Mouse (Mus musculus): Measurements from ENCODE around the gene Zbtb9.
"Not testable (repeated sequence)": the region's sequence is repeated elsewhere in the genome, so short reads cannot be mapped to it uniquely, and the experiment has no call there.

Gene Zbtb9

DNA sequence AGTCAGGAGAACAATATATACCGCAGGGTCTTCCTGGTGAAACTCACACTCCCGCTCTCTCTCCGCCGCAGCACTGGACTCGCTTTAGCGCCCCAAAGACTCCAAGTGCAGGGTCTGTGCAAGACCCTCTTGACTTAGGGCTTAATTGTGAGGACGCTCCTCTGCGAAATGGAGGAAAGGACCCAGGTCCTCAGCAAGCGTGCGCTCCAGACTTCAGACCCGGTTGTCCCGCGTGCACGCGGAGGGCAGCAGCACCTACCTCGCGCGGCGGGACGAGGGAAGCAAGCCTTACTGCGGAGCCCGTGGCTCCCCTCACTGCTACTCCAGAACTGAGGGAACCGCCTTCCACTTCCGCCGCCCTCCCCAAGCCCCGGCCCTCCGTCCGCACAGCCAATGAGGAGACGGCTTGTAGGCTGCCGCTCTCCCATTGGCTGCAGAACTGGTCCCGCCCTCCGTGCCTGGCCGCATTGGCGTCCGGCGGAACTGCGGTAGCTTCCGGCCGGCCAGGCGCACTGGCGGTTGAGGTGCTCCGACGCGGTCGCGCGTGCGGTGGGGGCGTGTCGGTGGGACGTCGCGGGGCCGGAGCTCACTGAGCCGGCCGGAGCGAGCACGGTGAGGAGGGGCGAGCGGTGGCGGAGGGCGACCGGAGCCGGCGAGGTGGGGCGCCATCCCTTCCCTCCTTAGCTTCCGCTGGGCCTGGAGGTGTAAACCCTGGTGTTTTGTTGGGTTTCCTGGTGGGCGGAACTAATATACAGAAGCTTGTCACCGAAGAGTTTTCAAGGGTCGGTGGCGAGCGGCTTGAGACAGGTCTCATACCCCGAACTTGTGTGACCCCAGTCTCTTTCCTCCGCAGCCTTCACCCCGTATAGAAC is at the start of gene Zbtb9:
Zbtb9 (plus strand) TSS at position 465 of the 872 bp plus-strand sequence.
- DNase-seq (ENCODE audit: low read depth, low spot score): peak; percentile 93

DNA sequence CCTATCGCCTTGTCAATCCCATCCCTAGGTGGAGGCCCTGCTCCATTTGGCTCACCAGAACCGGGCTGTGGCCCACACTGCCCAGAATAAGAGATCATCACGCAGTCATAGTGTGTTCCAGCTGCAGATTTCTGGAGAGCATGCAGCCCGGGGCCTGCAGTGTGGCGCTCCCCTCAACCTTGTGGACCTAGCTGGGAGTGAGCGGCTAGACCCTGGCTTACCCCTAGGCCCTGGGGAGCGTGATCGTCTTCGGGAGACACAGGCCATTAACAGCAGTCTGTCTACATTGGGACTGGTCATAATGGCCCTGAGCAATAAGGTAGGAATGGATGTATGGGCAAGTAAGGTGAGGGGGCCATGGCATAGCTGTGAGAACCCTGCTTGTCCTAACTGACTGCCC is 47.6 kb upstream of the Zbtb9 start:
- DNase-seq (ENCODE audit: low read depth, low spot score): not testable (repeated sequence)

DNA sequence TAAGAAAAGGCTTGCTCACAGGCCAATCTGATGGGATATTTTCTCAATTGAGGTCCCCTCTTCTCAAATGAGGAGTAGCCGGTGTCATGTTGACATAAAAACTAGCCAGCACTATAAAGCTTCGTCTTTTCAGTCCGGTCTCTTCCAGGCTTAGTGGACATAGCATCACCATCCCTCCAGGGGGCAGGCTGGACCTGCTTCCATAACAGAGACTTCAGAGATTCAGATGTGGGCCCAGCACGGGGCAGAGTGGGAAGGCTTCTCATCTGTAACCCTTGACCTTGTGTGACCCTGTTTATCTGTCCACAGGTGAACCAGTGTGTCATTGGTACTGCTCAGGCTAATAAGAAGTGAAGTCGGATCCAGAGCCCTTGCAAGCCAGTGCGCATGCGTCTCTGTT is 41.2 kb upstream of the Zbtb9 start:
- DNase-seq (ENCODE audit: low read depth, low spot score): not testable (repeated sequence)

DNA sequence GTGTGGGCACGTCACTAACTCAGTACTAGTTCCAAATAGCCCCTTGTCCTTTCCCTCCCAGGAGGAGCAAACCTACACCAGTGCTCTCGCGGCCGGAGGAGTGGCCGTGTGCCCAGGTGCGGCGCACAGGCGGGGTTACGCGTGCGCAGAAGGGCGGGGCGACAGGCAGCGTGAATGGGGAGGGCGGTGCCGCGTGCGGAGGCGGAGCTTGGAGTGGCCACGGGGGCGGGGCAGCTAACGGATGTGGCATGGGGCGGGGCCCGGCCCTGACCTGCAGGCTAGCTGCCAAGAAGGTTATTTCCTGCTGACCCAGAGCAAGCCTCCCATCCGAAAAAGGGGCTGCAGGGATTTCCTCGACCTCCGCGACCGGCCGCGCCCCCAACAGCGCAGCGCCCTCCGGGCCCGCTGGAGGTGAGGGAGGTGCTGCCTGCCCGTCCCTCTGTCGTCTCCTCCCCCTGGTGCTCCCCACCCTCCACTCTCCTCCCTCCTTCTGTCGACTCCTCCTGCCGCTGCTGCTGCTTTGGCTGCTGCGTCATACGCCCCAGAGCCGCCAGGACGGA is 40.0 kb upstream of the Zbtb9 start, which contains the start of gene Phf1:
Phf1 (plus strand) TSS at position 214 of the 560 bp plus-strand sequence.
- DNase-seq (ENCODE audit: low read depth, low spot score): peak; percentile 84

DNA sequence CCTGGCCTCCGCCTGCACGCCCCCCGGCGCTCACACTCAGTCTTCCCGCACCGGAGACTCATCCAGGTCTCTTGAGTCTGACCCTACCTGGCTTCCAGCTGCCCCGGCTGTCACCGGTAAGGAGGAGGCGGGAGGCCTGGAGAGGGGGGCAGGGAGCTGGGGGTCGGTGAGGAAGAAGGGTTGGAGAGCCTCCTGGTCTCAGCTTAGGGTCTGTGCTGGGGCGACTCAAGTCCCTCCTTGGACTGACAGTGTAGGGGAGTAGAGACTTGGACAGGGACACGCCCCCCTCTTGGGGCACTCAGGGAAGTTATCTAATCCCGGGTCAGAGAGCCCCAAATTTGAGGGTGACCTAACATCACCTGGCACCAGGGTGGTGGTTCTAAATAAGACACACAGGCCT is 39.5 kb upstream of the Zbtb9 start:
- no peak for DNase-seq (ENCODE audit: low read depth, low spot score)

DNA sequence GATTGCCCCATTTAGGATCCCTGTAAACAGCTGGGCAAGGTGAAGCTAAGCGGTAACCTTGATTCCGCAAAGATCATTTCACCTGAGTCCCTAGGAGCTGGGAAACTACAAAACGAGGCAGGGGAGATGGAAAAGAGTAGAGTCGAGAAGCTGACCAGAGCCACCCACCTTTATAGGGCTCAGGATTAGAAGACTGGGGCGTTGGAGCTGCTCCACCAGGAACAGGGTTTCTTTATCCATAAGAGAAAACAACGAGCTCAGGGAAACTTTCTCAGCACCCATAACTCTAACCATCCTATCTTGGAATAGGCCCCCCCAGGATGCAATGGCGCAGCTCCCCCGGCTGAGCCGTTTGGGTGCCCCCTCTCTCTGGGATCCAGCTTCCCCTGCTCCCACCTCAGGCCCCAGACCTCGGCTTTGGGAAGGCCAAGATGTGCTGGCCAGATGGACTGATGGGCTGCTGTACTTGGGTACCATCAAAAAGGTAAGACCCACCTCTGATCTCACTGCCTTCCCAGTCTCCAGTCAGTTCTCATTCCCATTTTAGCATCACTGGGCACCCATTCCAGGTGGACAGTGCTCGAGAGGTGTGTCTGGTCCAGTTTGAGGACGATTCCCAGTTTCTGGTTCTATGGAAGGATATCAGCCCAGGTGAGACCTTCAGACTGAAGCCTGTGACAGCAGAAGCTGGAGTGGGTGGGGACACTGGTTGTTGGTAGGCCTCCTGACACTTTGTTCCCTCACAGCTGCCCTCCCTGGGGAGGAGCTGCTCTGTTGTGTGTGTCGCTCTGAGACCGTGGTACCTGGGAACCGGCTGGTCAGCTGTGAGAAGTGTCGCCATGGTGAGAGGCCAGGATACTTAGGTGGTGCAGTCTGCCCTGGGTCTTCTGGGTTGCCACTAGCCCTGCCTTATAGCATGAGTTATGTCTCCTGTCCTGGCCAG is 38.8 kb upstream of the Zbtb9 start:
- DNase-seq (ENCODE audit: low read depth, low spot score): no peak

DNA sequence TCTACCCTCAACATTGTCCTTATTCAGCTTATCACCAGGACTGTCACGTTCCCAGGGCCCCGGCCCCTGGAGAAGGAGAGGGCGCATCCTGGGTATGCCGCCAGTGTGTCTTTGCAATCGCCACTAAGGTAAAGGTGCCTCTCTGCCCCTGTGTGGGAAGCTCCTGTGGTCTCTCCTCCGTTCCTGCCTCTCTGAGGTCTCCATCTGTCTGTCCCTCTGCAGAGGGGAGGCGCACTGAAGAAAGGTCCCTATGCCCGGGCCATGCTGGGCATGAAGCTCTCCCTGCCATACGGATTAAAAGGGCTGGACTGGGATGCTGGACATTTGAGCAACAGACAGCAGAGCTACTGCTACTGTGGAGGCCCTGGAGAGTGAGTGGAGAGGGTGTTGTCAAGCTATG is 37.9 kb upstream of the Zbtb9 start:
- no peak for DNase-seq (ENCODE audit: low read depth, low spot score)

DNA sequence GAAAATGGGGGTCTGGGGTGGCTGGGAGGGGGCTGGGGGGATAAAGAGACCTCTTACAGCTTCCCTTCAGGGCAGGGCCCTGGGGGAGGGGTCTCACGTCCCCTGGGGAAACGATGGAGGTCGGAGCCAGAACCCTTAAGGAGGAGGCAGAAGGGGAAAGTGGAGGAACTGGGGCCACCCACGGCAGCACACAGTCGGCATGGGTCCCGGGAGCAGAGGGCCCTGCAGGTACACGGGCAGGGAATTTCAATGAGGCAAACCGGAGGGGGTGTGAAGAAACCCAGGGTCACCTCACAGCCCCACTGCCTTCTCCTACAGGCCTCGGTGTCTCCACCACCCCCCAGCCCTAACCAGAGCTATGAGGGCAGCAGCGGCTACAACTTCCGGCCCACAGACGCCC is 36.5 kb upstream of the Zbtb9 start:
- DNase-seq (ENCODE audit: low read depth, low spot score): no peak

DNA sequence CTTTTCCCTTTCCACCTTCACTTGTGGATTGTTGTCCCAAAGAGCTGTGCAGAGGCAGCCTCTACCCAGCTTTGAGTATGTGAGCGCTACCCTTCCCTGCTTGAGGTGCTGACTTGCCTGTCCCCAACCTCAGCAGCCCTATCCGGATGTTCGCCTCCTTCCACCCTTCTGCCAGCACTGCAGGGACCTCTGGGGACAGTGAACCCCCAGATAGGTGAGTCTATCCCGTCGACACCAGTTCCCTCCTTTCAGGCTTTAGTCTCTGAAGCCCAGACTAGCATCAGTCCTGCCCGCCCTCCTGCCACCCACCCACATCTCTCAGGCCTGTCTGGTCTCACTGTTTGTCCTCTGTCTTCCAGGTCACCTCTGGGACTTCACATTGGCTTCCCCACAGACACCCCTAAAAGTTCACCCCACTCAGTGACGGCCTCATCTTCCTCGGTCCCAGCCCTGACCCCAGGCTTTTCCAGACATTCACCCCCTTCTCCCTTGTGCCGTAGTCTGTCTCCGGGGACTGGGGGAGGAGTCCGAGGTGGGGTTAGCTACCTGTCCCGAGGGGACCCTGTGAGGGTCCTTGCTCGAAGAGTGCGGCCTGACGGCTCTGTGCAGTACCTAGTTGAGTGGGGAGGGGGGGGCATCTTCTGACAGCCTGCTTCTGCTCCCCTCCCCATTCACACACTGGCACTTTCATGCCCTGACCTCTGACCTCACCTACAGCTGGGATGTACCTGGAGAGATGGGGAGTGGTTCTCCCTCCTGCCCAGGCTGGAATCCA is 35.9 kb upstream of the Zbtb9 start:
- DNase-seq (ENCODE audit: low read depth, low spot score): no peak

DNA sequence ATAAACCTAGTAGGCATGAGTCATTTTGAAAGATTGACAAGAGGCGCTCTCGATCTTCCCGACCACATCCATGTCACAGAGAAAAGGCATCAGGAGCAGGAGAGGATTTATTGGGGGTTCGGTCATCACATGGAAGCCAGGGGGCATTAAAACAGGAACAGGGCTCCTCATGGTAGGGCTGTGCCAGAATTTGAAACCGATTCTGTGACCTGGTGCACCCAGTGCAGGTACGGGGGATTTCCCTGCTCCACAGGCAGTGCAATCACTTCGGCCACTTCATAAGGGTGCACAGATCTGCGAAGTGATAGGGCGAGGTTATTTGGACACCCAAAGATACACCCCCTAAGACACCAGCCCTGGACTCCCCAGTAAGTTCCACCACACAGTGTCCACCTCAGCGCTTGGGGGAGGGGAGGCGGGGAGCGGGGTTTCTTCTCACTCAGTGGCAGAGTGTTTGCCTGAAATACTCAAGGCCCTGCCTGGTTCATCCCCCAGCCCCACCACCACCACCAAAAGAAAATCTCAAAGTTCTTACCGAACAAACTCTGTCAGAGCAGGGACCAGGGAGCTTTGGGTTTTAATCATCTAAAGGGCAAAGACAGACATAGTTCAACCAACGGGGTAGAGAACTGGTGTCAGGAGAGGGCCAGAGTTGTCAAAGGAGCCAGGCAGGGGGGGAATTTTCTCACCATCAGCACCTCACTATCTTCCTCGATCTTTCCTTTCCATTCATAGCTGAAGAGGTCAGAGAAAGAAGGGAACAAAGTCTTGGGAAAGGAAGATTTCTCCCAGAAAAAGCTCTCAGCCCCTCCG is 34.9 kb upstream of the Zbtb9 start:
- no peak for DNase-seq (ENCODE audit: low read depth, low spot score)

DNA sequence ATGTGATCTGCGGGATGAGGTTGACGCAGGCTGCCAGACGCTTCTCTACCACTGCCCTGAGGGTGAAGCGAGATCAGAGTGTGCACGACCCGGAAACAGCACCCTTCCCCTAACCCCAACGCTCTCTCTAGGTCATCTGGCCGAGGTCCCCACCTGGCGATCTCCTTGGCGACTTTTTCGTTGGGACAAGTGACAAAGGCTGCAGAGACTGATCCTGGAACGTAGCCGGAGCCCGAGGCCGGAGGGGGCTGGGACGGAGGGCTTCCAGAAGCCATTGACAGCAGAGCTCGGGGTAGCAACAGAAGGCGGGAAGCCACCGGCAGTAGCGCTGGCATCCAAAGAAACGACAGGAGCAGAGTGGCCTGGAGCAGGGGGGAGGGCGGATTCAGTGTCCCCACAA is 34.2 kb upstream of the Zbtb9 start:
- DNase-seq (ENCODE audit: low read depth, low spot score): no peak

DNA sequence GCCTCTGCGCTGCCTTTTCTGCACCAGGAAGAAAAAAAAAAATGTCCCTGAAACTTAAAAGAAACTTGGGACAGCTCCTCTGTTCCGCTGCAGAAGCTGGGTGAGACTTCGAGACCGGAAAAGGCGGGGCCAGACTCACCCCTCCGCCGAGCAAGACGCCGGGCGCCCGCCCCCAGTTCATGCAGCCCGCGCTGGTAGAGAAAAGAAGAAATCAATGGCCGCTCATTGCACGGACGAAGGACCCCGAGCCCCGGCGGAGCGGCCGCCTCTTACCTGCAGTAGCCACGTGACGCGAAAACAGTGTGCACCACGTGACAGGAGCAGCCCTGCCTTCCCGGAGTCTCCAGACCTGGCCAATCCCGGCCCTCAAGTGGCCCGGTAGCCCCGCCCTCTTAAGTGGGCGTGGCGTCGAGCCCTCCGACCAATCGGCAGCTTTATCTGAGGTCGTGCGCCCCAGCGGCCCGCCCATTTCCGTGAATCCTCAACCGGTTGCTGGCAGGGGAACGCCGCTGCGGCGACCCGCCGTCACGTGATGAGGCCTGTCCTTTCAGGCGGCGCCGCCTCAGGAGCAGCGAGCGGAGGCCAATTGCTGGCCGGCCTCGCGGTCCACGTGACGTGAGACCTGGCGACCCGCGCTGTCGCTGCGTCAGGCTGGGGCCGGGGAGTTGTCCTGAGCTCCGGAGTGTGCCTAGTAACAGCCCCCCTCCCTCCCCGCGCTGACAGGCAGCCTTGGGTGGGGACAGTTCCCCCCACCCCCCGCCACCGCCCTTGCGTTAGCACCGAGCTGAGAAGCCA is 33.6 kb upstream of the Zbtb9 start, which contains the start of gene Cuta:
Cuta (minus strand) TSS at position 392 of the 795 bp plus-strand sequence.
- DNase-seq (ENCODE audit: low read depth, low spot score): peak; percentile 99

DNA sequence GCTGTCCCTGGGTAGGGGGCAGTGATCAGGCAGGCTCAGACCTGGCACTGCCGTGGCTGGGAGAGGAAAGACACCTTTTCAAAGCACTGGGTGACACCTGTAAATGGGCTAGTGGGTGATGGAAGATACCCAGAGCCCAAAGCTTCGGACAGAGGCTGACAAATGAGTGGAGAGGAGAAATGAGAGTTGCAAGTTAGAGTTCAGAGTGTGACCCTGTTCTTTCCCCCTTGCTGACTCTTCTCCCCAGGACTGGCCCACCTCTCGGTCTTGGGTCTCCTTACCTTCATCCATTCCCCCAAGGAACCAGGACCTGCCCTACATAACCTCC is 33.0 kb upstream of the Zbtb9 start:
- no peak for DNase-seq (ENCODE audit: low read depth, low spot score)

DNA sequence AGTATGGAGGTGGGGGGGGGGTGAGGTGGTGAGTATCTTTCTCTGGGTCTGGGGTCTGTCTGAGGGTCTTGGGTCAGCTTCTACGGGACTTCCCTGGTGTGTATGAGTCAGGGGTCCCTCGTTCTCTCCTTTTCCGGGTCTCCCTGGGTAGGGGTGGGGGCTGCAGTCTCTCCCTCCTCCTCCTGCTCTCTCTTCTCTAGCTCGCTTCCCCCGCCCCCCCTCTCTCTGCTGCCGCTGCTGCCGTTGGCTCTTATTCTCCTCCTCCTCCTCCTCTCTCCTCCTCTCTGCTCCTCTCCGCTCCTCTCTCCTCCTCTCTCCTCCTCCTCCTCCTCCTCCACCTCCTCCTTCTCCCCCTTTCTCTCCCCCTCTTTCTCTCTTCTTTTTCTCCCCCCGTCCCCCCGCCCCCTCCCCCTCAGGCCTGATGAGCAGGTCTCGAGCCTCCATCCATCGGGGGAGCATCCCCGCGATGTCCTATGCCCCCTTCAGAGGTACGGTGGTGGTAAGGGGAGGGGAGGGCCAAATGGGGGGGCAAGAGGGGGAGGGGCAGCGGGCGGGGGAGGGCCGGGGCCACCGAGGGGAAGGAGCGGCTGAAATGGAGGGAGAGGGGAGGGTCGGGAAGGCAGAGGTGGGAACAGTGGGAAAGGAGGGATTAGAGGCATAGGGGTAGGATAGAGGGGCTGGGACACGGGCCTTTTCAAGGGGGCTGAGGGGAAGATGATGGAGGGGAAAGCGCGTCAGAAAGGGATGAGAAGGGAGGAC is 31.8 kb upstream of the Zbtb9 start, which contains the start of gene Syngap1:
Syngap1 (plus strand) TSS at position 223 of the 759 bp plus-strand sequence.
- no peak for DNase-seq (ENCODE audit: low read depth, low spot score)

DNA sequence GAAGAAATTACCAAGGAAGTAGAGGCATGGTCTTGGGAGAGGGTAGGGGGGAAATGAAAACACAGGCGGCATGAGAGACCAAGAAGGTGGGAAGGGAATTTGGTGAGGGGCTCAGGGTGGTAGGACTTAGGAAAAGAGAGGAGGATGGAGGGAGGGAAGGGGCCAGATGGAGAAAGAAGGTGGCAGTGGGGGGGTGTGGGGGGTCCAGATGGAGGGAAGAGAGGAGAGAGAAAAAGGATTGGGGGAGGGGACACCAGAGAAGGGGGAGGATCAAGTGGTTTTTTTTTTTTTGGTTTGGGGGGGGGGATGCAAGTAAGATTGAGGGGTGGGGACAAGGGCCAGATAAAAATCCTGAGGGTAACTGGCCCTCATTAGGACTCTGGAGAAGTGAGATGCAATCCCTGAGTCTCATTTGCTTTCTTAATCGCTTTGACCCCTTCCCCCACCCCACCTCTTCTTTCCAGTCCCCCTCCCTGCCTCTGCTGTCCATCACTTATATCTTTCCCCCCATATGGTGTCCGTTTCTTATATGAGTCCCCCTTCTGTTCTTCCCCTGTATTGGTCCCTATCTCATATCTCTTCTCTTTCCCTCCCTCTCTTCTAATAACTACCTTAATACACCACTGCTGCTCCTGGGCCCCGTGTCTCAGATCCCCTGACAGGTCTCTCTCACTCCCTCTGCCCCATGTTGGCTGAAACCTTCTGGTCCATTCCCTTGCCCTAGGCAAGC is 31.0 kb upstream of the Zbtb9 start:
- DNase-seq (ENCODE audit: low read depth, low spot score): no peak

DNA sequence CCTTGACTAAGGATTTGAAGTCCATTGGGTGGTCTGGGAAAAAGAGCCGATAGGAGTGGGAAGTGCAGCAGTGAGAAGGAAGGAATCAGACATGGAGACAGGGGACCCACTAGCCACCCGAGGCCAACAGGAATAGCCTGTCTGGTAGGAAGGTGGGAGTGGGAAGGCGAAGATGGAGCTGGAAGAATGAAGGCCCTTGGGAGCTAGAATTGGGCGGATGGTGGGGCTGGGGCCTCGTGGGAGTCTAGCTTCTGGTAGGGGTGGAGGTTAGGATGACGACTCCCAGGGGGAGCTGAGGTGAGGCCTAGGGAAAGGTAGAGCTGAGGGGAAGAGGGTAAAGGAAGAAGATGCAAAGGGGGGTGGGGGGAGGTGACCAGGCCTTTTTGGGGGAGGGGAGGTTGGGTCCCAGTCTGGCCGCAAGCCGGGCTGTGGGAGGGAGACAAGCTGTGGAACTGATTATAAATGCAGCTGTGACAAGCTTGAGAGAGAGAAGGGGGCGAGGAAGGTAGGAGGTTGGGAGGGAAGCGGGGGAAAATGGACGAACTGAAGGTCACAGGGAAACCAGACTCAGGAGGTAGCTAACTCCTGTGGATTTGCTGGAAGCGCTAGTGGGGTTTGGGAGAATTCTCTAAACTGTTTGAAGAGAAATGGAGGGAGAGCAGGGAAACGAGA is 27.0 kb upstream of the Zbtb9 start:
- DNase-seq (ENCODE audit: low read depth, low spot score): no peak

DNA sequence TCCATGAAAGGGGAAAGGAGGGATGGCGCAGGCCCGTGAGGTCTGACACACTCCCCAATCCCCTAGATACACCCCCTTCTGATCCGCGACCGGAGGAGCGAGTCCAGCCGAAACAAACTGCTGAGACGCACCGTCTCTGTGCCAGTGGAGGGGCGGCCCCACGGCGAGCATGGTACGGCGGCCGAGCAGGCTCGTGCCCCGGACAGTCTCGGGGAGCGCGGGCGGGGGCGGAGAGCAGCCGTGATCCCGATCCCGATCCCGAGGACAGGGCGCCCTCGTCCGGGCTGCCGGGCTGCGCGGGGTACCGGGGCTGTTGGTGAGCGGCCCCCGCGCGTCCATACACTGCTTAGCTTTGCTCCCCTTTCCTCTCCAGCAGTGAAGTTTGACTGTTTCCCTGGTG is 26.4 kb upstream of the Zbtb9 start:
- no peak for DNase-seq (ENCODE audit: low read depth, low spot score)
